Mouse (Mus musculus): ENCODE measurements at regions not wholly inside any gene's neighbourhood (a gene's known extent, or its start where the extent isn't known, plus 50 kb on each side); places are given as distances from the start of the nearest gene placed in this dataset.

- ATAC-seq: no peak
These were observed 169.8 kb downstream of the 3110018I06Rik start for GRCm38 (mm10) chr12:107658241-107658640.

- no peak for ATAC-seq
These were observed 170.4 kb downstream of the 3110018I06Rik start for GRCm38 (mm10) chr12:107658821-107659220.

GRCm38 (mm10) chr12:107662624-107663023 lies 174.2 kb downstream of the 3110018I06Rik start:
- ATAC-seq: no peak

GRCm38 (mm10) chr12:107667836-107668235 lies 179.4 kb downstream of the 3110018I06Rik start:
- ATAC-seq: no peak

- ATAC-seq: no peak
These were observed 180.6 kb downstream of the 3110018I06Rik start for GRCm38 (mm10) chr12:107669046-107669445.

- ATAC-seq: no peak
These were observed 181.0 kb downstream of the 3110018I06Rik start for GRCm38 (mm10) chr12:107669450-107669849.

GRCm38 (mm10) chr12:107669910-107670309 lies 181.5 kb downstream of the 3110018I06Rik start:
- ATAC-seq: no peak

GRCm38 (mm10) chr12:107677076-107677475 lies 188.6 kb downstream of the 3110018I06Rik start:
- no peak for ATAC-seq

GRCm38 (mm10) chr12:107687447-107687846 lies 199.0 kb downstream of the 3110018I06Rik start:
- ATAC-seq: no peak

- no peak for ATAC-seq
These were observed 201.0 kb downstream of the 3110018I06Rik start for GRCm38 (mm10) chr12:107689418-107689817.

GRCm38 (mm10) chr12:107690061-107690460 lies 201.6 kb downstream of the 3110018I06Rik start:
- ATAC-seq: no peak

GRCm38 (mm10) chr12:107693693-107694092 lies 205.3 kb downstream of the 3110018I06Rik start:
- ATAC-seq: no peak

- no peak for ATAC-seq
These were observed 206.6 kb downstream of the 3110018I06Rik start for GRCm38 (mm10) chr12:107695014-107695413.

- ATAC-seq: no peak
These were observed 207.2 kb downstream of the 3110018I06Rik start for GRCm38 (mm10) chr12:107695438-107696267.

GRCm38 (mm10) chr12:107700317-107700716 lies 211.9 kb downstream of the 3110018I06Rik start:
- no peak for ATAC-seq

GRCm38 (mm10) chr12:107700868-107701597 lies 212.6 kb downstream of the 3110018I06Rik start:
- no peak for ATAC-seq

- no peak for ATAC-seq
These were observed 220.4 kb downstream of the 3110018I06Rik start for GRCm38 (mm10) chr12:107708812-107709211.

- ATAC-seq: no peak
These were observed 222.6 kb downstream of the 3110018I06Rik start for GRCm38 (mm10) chr12:107711017-107711416.

GRCm38 (mm10) chr12:107711675-107712074 lies 223.2 kb downstream of the 3110018I06Rik start:
- no peak for ATAC-seq

GRCm38 (mm10) chr12:107713191-107713590 lies 224.8 kb downstream of the 3110018I06Rik start:
- ATAC-seq: no peak

GRCm38 (mm10) chr12:107714846-107715245 lies 226.4 kb downstream of the 3110018I06Rik start:
- ATAC-seq: no peak

- no peak for ATAC-seq
These were observed 227.4 kb downstream of the 3110018I06Rik start for GRCm38 (mm10) chr12:107715871-107716270.

GRCm38 (mm10) chr12:107720941-107721340 lies 232.5 kb downstream of the 3110018I06Rik start:
- ATAC-seq: peak; percentile 98
